Mouse (Mus musculus): Measurements from ENCODE around the gene A930018P22Rik. TPM values are rescaled to one million over a fixed set of nuclear protein-coding genes. Genes with fewer than 3 reads are reported as not detected.

The A930018P22Rik gene
- polyA plus RNA-seq, 1 experiment from 2014 or later, result not detected

- DNase-seq (peak; percentile 65), ATAC-seq (ENCODE audit: insufficient read depth) (no peak)
- Histone ChIP-seq H3K4me2 (no peak overlapping the region), H3K36me3 (ENCODE audit: insufficient read depth) (no peaks in the 10 kb centered on the region), H3K9me3 (ENCODE audit: low read depth, low read length) (no peaks in the 10 kb centered on the region), H3K9ac (no peak overlapping the region), H3K4me1 (ENCODE audit: insufficient read depth) (no peaks in the 10 kb centered on the region), H3K27ac (ENCODE audit: low read depth) (no peak overlapping the region), H3K4me3 (ENCODE audit: low read depth, low read length) (no peak overlapping the region), H3K27me3 (ENCODE audit: insufficient read depth, low read length) (no peaks in the 10 kb centered on the region)
- WGBS, result 72% methylated on average over 3 of the region's 3 CpGs
- TF ChIP-seq CTCF (IDR thresholded peaks at IDR 0.05; ENCODE audit: low read depth), result peak; percentile 66
These were observed 8.4 kb downstream of the A930018P22Rik start for GRCm38 (mm10) chr2:104130969-104131368.

DNA sequence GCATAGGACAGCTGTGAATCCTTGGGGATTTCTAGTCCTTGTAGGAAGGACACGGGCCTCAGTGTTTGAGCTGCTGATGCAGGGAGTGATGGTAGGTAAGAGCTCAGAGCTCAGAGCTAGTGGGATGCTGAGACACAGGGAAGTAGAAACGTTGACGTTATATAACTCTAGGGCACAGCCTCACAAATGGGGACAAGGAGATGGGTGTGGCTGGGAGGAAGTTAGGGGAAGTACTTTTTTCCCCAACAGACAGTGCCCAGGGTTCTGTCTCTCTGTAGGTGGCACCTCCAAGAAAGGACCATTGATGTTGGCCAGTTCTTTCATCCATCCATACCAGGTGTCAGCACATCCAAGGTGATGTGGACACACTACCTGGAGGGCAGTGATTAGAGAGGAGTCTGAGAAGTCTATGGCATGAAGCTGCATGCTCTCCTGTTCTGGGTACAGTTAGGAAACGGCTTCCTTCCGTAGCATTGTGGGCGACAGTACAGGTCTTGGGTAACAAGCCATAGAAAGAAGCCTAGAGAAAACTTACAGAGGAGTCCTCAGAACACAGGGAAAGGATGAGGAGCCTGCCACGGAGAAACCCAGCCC lies 9.8 kb downstream of the A930018P22Rik start:
- no peak for TF ChIP-seq CTCF (IDR thresholded peaks at IDR 0.05; ENCODE audit: low read depth)
- 66% methylated on average over 7 of the region's 7 CpGs for WGBS
- H3K27ac ChIP-seq (ENCODE audit: low read depth), result no peak overlapping the region

DNA sequence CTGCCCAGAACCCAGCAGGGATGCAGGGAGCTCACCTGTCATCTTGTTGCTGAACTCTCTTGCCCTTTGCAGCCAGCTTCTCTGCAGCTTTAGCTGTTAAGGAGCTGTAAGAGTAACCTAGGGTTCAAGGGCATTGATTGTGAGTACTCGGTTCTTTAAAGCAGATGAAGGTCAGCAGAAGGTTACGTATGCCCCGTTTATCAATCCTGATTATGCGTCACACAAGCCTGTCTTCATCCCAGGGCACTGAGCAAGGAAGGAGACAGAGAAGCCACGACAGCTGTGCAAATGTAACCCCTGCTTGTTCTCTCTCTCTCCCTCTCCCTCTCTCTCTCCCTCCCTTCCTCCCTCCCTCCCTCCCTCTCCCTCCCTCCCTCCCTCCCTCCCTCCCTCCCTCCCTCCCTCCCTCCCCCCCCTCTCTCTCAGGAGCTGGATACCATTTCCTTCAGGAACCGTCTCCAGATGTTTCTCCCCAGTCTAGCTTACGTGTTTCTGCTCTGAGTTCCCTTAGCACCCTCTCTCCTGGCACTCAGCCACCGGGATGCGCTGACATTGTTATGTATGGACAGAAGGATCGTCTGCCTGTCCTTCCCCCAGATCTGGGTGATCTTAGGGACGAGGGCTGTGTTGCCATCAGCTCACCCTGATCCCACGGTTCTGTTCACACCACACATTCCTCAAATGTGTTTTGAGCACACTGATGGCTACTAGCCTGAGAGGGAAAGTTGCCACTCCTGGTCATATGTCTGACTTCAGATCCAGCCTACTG lies 10.7 kb downstream of the A930018P22Rik start:
- ATAC-seq (ENCODE audit: insufficient read depth) (no peak), DNase-seq (peak; percentile 29)
- H3K4me1 ChIP-seq (ENCODE audit: insufficient read depth), result no peaks in the 10 kb centered on the region
- H3K36me3 ChIP-seq (ENCODE audit: insufficient read depth), result no peaks in the 10 kb centered on the region
- no peak overlapping the region for H3K4me2 ChIP-seq
- no peaks in the 10 kb centered on the region for H3K9me3 ChIP-seq (ENCODE audit: low read depth, low read length)
- TF ChIP-seq CTCF (IDR thresholded peaks at IDR 0.05; ENCODE audit: low read depth), result no peak
- no peak overlapping the region for H3K9ac ChIP-seq
- WGBS, result 9% methylated on average over 12 of the region's 12 CpGs
- no peak overlapping the region for H3K27ac ChIP-seq (ENCODE audit: low read depth)
- H3K4me3 ChIP-seq (ENCODE audit: low read depth, low read length), result no peak overlapping the region
- no peaks in the 10 kb centered on the region for H3K27me3 ChIP-seq (ENCODE audit: insufficient read depth, low read length)

More for the DNA sequence above, 9.8 kb downstream of the A930018P22Rik start:
- H3K9ac ChIP-seq, result no peak overlapping the region
- H3K36me3 ChIP-seq (ENCODE audit: insufficient read depth), result no peaks in the 10 kb centered on the region
- no peaks in the 10 kb centered on the region for H3K4me1 ChIP-seq (ENCODE audit: insufficient read depth)
- H3K4me3 ChIP-seq (ENCODE audit: low read depth, low read length), result no peak overlapping the region
- DNase-seq (no peak), ATAC-seq (ENCODE audit: insufficient read depth) (no peak)
- no peaks in the 10 kb centered on the region for H3K9me3 ChIP-seq (ENCODE audit: low read depth, low read length)
- H3K4me2 ChIP-seq, result no peak overlapping the region
- no peaks in the 10 kb centered on the region for H3K27me3 ChIP-seq (ENCODE audit: insufficient read depth, low read length)

DNA sequence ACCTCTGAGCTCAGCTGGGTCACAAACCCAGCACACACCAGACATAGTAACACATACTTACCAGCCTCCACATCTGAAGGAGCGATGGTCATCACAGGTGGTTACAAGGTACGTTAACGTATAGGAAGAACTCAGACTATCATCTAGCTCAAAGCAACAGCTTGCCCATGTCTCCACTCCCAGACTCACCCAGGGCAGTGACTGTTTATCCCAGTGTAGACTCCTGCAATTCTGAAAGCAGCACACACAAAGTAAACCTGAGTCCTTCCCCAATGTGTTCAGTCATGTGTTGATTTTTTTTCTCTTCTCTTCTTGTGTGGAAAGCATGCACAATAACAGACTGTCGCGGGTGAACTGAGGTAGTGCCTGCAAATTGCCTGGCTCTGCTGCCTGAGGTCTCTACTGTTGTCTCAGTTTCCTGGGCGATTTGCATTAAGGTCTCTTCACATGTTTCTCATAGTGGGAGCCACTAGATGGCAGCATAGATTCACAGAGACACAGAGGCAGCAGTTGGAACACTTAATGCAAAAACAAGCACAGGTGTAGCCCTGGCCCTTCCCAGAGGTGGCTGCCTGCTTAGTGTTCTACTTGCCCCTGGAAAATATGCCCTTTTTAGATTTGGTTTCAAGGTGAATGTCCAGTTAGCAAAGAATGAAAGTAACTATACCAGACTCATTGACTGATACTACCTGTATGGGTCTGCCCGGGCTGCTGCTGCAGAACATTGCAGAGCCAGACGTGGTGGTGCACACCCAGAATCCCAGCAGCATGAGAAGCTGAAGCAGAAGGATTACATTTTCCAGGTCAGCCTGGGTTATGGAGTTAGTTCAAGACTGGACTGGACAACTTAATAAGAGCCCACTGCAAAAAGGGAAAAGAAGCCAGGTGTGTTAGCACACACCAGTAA lies 11.8 kb downstream of the A930018P22Rik start:
- no peaks in the 10 kb centered on the region for H3K9me3 ChIP-seq (ENCODE audit: low read depth, low read length)
- peak; percentile 96 for TF ChIP-seq CTCF (IDR thresholded peaks at IDR 0.05; ENCODE audit: low read depth)
- no peak overlapping the region for H3K27ac ChIP-seq (ENCODE audit: low read depth)
- no peak overlapping the region for H3K9ac ChIP-seq
- no peak overlapping the region for H3K4me2 ChIP-seq
- H3K4me3 ChIP-seq (ENCODE audit: low read depth, low read length), result no peak overlapping the region
- WGBS, result 39% methylated on average over 8 of the region's 8 CpGs
- H3K36me3 ChIP-seq (ENCODE audit: insufficient read depth), result no peaks in the 10 kb centered on the region
- H3K27me3 ChIP-seq (ENCODE audit: insufficient read depth, low read length), result no peaks in the 10 kb centered on the region
- DNase-seq (peak; percentile 90), ATAC-seq (ENCODE audit: insufficient read depth) (peak; percentile 41; the same call in 1 of the 2 replicates)
- no peaks in the 10 kb centered on the region for H3K4me1 ChIP-seq (ENCODE audit: insufficient read depth)

- Histone ChIP-seq H3K9ac (no peak overlapping the region), H3K27ac (ENCODE audit: low read depth) (no peak overlapping the region), H3K9me3 (ENCODE audit: low read depth, low read length) (no peaks in the 10 kb centered on the region), H3K4me2 (no peak overlapping the region), H3K4me3 (ENCODE audit: low read depth, low read length) (no peak overlapping the region), H3K36me3 (ENCODE audit: insufficient read depth) (no peaks in the 10 kb centered on the region), H3K27me3 (ENCODE audit: insufficient read depth, low read length) (no peaks in the 10 kb centered on the region), H3K4me1 (ENCODE audit: insufficient read depth) (no peaks in the 10 kb centered on the region)
- DNase-seq (no peak), ATAC-seq (ENCODE audit: insufficient read depth) (no peak)
- no peak for TF ChIP-seq CTCF (IDR thresholded peaks at IDR 0.05; ENCODE audit: low read depth)
- WGBS, result 25% methylated on average over 2 of the region's 2 CpGs
These were observed 13.4 kb downstream of the A930018P22Rik start for GRCm38 (mm10) chr2:104135920-104136319.

- Histone ChIP-seq H3K9ac (no peak overlapping the region), H3K4me2 (no peak overlapping the region), H3K27me3 (ENCODE audit: insufficient read depth, low read length) (no peaks in the 10 kb centered on the region), H3K9me3 (ENCODE audit: low read depth, low read length) (no peaks in the 10 kb centered on the region), H3K4me3 (ENCODE audit: low read depth, low read length) (no peak overlapping the region), H3K4me1 (ENCODE audit: insufficient read depth) (no peaks in the 10 kb centered on the region), H3K36me3 (ENCODE audit: insufficient read depth) (no peaks in the 10 kb centered on the region), H3K27ac (ENCODE audit: low read depth) (no peak overlapping the region)
- no peak for TF ChIP-seq CTCF (IDR thresholded peaks at IDR 0.05; ENCODE audit: low read depth)
- ATAC-seq (ENCODE audit: insufficient read depth) (no peak), DNase-seq (no peak)
- WGBS, result 81% methylated on average over 8 of the region's 8 CpGs
These were observed 19.6 kb downstream of the A930018P22Rik start for GRCm38 (mm10) chr2:104142140-104142539.

DNA sequence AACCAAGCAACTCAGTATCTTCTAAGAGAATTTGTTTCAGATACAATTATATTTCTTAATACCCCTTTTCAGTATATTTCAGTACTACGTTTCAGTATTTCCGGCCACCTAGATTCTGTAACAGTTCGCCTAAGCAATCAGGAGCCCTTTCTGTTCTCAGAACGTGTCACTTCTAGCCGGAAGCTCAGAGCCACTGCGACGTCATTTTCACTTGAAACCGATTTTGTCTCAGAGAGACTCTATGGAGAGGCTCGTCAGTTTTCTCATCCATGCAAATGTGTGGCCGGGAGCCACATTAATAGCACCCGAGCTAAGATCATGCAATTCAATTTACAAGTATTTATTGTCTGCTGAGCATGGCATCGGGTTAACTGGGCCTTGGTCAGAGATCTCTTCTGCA lies 21.4 kb downstream of the A930018P22Rik start:
- DNase-seq, result no peak
- Histone ChIP-seq H3K27me3 (ENCODE audit: insufficient read depth, low read length) (no peaks in the 10 kb centered on the region), H3K4me1 (ENCODE audit: insufficient read depth) (no peaks in the 10 kb centered on the region), H3K27ac (ENCODE audit: low read depth) (no peak overlapping the region), H3K4me2 (no peak overlapping the region), H3K9me3 (ENCODE audit: low read depth, low read length) (no peaks in the 10 kb centered on the region), H3K4me3 (ENCODE audit: low read depth, low read length) (no peak overlapping the region), H3K9ac (no peak overlapping the region), H3K36me3 (ENCODE audit: insufficient read depth) (no peaks in the 10 kb centered on the region)
- no peak for ATAC-seq (ENCODE audit: insufficient read depth)
- no peak for TF ChIP-seq CTCF (IDR thresholded peaks at IDR 0.05; ENCODE audit: low read depth)
- WGBS, result 82% methylated on average over 12 of the region's 12 CpGs

Measured in lung, embryonic 14.5 days (tissue).